Mouse (Mus musculus) gonadal fat pad, adult 2 months (tissue): ENCODE measurements around the gene Gm44503. TPM values are rescaled to one million over a fixed set of nuclear protein-coding genes. Genes with fewer than 3 reads are reported as not detected.

ENCODE experiments used
- DNase-seq: peaks from one replicate; pipeline ENCODE4 v3.0.0-alpha.2; 2012; ENCODE audit warnings: low read depth
- polyA plus RNA-seq: library from polyadenylated mRNA; depleted of rRNA; stranded (reverse); fragments of >200 nt; gene quantifications from 2 replicates; pipeline ENCODE4 v1.2.3, GENCODE M21; 2012; rRNA removed

Gene Gm44503
- polyA plus RNA-seq: not detected in 2 replicates

DNA sequence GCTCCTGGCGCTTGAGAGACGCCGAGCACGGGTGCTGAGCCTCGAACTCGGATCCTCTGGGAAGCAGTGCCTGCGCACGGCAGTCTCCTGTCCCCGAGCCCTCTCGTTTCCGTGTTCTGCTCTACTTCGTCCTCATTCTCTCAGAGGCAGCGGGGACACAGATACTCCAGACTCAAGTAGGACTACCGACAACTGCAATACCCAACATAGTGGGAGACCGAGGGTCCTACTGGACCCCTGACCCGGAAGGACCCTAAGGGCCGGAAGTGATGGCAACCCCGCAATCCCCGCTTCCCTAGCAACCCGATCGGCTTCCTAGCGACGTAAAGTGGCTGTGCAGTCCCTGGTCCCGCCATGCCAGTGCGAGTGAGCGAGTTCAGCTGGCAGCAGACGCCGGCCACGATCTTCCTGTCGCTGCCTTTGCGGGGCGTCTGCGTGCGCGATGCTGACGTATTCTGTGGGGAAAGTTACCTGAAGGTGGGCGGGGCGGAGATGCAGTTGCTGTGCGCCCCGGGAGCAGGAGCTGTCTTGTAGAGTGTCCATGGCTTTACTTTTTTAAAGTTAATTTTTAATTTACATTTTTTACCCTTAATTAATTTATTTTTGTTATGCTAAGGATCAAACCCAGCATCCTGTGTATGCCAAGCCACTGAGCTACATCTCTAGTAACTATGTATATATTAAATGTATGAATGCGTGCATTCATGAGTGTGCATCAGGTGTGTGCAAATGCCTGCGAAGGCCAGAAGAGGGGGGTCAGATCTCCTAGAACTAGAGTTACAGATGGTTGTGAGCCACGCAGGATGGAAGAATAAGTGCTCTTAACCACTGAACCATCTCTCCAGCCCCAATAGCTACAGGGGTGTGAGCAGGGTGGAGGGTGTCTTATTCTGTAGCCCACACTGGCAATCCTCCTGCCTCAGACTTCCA is at the start of gene Gm44503, which contains the start of gene Dyx1c1:
Gene Gm44503 (plus strand): TSS at position 332 of the 930 bp plus-strand sequence.
Gene Dyx1c1 (plus strand): TSS at position 265 of the 930 bp plus-strand sequence.
- DNase-seq: no peak

DNA sequence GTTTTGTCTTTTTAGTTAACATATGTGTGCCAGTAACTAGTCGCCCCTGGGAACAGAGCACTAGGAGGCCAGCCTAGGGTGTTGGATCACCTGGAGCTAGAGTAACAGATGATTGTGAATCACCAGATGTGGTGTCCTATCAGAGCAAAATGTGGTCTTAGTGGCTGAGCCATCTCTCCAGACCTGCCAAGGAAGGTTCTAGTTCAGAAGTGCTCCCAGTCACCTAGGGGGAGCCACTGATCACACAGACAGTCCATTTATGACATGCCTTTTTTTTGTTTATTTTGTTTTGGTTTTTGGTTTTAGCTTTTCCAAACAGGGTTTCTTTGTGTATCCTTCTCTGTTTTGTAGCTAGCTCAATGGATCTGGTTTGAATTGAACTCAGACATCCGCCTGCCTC is 47.3 kb upstream of the Gm44503 start:
- no peak for DNase-seq

DNA sequence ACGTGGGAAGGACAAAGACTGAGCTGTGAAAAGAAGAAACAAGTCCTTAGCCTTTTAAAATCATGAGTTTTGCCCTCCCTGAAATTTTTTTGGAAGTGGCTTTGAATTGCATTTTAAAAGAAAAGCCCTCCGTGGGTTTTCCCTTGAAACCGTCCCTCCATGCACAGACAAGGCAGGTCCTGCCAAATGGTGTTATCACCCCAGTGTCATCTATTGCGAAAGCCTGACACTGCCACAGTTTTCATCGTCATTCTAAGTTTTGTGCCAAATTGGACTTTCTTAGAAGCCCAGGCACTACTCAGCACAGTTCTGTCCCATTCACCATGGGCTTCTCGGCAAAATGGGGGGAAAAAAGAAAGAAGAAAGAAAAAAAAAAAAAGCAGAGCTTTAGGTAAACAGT is 45.1 kb upstream of the Gm44503 start:
- DNase-seq: peak; percentile 14

DNA sequence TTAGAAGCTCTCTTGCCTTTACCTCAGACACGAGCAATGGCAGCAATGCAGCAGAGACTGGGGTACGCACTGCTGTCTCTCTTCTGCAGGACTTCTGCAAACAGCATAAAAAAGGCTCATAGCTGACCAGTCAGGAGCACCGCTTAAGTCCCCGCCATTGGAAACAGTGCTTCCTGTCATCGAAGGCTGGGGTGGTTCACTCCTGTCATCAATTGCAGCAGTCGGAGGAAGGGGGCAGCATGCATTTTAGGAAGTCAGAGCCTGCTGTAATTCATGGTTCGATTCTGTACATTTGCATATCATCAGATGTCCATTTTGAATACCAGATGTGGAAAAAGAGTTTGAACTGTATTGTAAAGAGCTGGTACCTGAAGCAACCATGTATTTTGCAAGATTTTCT is 42.9 kb upstream of the Gm44503 start:
- DNase-seq: no peak

DNA sequence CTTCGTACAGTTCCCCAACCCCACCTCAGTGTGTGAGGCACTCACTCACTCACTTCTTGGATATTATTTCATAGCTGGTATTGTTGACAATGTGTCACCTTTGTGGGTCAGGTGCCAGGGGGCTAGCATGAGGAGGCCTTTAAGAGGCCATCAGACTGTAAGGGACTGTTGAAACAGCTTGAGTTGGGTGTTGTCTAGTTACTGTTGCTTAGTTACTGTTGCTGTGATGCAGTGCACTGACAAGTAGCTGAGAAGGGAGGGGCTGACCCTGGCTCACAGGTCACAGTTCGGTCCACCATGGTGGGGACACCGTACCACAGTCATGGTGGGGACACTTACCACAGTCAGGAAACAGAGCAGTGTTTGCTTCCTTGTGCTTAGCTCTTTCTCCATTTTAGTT is 35.6 kb upstream of the Gm44503 start:
- no peak for DNase-seq

GRCm38 (mm10) chr9:72925021-72925934 is 33.4 kb upstream of the Gm44503 start, which contains the start of gene Pygo1:
TSS of gene Pygo1 (plus strand) at chr9:72925645.
- no peak for DNase-seq

GRCm38 (mm10) chr9:72925935-72926258 is 32.8 kb upstream of the Gm44503 start:
- no peak for DNase-seq

DNA sequence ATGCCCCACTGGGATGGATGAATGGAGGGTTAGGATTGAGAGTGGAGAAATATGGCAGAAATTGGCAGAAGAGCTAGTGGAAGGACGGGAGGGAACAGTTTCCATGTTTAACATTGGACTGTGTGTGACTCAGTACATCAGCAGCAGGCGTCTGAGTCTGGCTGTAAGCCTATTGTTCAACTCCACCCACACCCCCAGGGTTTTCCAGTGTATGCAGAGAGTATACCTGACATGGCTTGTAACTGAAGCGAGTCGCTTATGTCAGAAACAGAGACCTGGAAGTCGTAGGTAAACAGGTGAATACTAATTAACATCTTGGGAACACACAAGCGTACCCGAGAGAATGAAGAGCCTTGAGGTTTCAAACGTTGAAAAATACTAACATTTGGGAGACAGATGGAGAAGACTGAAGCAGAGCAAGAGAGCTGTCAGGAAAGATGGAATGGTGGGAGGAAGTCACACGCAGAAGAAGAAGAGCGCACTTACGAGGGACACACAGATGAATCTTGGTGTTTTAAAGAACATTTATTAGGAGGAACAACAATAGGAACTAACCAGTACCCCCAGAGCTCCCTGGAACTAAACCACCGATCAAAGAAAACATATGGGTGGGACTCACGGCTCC is 27.4 kb upstream of the Gm44503 start:
- no peak for DNase-seq

DNA sequence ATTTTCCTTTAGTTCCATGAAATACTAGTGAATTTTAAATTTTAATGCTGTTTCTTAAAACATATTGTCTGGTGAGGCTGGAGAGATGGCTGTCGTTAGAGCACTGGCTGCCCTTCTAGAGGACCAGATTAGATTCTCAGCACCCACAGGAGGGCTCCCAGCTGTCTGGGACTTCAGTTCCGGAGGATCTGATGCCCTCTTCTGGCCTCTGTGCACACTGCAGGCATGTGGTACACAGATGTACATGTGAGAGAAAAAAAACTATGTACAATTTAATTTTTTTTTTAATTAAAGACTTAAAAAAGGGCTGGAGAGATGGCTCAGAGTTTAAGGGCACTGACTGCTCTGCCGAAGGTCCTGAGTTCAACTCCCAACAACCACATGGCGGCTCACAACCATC is 23.3 kb upstream of the Gm44503 start:
- DNase-seq: no peak

DNA sequence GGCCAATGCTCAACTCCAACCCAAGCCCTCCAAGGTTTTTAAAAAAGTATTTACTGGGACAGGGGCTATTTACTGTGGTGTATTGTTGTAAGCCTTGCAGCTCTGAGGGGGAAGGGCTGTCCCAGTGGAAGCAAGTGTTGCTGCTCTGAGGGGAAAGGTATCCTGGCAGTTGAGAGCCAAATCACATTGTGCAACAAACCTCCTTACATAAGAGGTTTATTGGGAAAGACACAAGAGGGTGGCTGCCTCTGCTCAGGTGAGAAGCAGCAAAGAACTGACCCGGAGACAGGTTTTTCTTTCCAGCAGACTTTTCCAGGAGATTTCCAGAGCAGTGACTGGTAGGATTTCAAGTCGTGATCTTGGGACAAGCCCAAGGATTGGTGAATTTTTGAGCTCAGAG is 22.4 kb upstream of the Gm44503 start:
- DNase-seq: peak; percentile 52

DNA sequence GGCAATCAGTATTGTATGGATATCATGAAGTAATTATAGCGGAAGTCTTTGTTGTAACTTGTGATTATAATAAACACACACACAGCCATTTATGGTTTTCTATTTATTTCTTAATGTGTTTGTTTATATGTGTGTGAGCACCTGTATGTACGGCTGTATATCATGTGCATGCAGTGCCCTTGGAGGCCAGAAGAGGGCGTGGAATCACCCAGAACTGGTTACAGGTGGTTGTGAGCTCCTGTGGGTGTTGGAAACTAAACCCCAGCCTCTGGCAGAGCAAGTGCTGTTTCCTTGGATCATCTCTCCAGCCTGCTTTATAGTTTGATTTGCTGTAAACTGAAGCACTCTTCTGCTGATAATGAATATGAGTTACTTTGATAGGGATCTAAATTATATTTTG is 15.2 kb upstream of the Gm44503 start:
- no peak for DNase-seq

DNA sequence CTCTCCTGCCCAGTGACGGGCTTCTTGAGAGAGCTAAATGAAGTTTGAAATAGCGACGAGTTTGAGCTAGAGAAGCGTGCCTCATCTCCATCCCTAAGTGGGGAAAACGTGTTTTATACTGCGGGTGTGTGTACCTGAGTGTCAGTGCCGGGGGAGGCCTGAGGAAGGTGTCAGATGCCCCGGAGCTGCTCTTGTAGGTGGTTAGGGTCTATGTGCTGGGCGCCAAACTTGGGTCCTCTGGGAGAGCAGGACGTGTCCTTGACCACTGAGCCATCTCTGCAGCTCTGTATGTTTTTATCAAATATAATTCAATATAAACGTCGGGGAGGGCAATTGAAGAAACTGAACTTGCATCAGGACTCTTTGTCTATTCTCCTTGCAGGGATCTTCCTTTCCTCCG is 14.4 kb upstream of the Gm44503 start:
- DNase-seq: no peak

GRCm38 (mm10) chr9:72947010-72947409 is 11.6 kb upstream of the Gm44503 start:
- no peak for DNase-seq

DNA sequence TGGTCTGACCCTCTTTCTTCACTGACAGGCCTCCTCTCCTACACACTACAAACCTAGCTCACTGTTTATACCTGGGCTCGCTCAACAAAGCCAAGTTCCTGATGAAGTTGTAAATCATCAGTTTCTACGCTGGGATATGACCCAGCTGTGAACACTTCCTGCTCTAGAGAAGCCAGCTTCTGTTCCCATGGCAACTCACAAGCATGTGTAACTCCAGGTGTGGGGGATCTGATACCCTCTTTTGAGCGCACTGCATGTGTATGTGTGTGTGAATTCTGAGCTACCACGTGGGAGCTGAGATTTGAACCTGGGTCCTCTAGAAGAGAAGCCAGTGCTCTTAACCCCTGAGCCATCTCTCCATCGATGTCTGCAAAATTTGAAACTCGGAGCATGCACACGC is 9.1 kb upstream of the Gm44503 start:
- DNase-seq: no peak

DNA sequence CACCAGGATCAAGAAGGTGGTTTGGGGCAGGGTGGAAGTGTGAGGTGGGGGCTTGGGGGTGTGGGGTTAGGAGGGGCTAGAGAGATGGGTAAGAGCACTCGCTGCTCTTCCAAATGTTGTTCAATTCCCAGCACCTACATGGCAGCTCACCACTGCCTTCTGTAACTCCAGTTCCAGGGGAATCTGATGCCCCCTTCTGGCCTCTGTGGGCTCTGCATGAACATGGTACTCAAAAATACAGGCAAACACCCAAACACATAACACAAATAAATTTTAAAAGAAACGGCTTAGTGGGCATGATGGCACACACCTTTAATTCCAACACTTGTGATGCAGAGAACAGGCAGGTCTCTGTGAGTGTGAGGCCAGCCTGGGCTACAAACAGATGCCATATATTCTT is 3.9 kb upstream of the Gm44503 start:
- no peak for DNase-seq

DNA sequence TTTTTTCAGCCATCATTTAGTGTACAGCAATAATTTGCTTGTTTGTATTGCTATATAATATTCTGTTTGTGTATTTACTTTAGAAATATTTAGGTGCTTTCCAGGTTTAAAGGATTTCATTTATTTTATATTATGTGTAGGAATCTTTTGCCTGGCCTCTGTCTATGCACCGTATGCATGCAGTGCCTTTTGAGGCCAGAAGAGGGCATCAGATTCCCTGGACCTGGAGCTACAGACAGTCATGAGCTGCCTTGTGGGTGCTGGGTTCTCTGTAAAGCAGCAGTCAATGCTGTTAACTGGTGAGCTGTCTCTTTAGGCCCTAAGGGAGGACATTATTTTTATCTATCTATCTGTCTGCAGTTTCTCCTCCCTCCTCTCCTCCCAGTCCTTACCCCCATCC is 3.1 kb upstream of the Gm44503 start:
- no peak for DNase-seq

- no peak for DNase-seq
Observed at GRCm38 (mm10) chr9:72961346-72961745, 2.7 kb downstream of the Gm44503 start.

DNA sequence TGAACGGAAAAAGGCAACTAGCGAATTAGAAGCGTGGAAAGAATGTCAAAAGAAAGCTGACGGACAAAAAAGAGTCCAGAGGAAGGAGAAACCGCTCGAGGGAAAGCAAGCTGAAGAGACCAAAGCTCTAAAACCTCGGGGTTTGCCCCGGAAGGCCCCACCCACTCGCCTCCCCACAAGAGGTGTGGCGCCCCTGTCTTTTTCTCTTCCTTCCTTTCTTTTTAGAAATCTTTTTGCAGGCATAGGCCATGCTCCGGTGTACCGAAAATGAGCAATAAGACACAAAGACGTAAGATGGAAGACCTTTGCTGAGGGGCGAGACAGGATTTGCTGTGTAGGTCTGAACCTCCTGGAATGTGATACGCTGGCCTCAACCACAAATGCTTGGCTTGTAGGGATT is 3.3 kb downstream of the Gm44503 start:
- no peak for DNase-seq

- peak; percentile 50 for DNase-seq
Observed at GRCm38 (mm10) chr9:72968349-72969061, 9.9 kb downstream of the Gm44503 start.

DNA sequence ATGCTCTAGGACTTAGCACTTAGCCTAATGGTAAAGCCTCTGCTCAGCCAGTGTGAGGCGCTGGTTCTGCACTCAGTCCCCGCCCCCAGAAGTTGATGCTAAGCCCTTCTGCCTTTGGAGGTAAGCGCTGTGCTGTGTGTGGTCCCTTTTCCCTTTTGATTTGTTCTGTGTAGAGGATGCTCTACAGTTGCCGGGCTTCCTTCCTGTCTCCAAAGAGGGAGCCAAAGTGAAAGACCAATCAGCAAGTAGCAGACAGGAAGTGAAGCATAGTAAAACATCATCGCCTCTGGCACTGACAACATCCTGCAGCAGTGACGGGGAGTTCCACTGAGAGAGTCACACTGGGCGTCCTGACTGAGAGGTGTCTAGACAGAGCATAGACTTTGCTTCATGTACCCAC is 11.2 kb downstream of the Gm44503 start:
- no peak for DNase-seq

DNA sequence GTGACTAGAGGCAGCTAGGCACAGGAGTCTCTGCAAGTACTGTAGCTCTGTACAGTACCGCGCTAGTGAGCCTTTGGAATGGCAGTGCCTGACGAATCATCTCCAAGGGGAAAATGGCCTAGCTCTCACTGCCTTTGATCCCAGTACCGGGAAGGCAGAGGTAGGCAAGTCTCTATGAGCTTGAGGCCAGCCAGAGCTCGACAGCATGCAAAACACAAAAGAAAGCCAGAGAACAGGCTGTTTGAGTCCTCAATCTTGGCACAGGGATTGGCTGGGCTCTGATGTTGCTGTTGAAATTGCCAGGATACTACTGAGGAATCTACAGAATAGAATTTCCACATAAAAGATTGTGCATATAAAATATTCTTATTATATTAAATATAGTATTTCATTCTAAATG is 13.8 kb downstream of the Gm44503 start:
- no peak for DNase-seq
